In genomic region chr9:65577511-65578196, GRCm38 (mm10) we compare ENCODE assay signal across 9 mouse cellular contexts. TPM values are rescaled to one million over a fixed set of nuclear protein-coding genes. Genes with fewer than 3 reads are reported as not detected.
A peak's percentile ranks its signal among the peaks of the same experiment; 100 is the strongest.
DNase-seq lines count a peak whose midpoint lies in the region; ATAC-seq and TF ChIP-seq lines count a peak whose summit lies in the region.
"Had no signal": no experiment of that assay in that cellular context is flagged by ENCODE, and none has a peak within 500 bp of the region (broad histone marks: within the 10 kb centered on the region; RNA-seq: fewer than 3 reads in every experiment).

No protein-coding gene starts in this region.

- H3K79me2 ChIP-seq in C2C12 (ENCODE audit: control insufficient read depth, insufficient read depth): peaks cover 52% of the 10 kb centered on the region

- H3K9ac ChIP-seq in kidney, embryonic 14.5 days (ENCODE audit: low read depth, low read length): no peak overlapping the region
- H3K9ac ChIP-seq in limb, embryonic 15.5 days: no peak overlapping the region
- H3K9ac ChIP-seq: embryonic facial prominence, embryonic 12.5 days had no signal

- no peak for ATAC-seq in kidney, embryonic 14.5 days (ENCODE audit: low FRiP score, low TSS enrichment)
- ATAC-seq in limb, embryonic 15.5 days (ENCODE audit: insufficient number of reproducible peaks, low FRiP score, low TSS enrichment, low read depth): no peak

- TF ChIP-seq CTCF in C2C12 (IDR thresholded peaks at IDR 0.05; ENCODE audit: control insufficient read depth, insufficient read depth, insufficient read length): no peak

- peaks cover 47% of the 10 kb centered on the region for H3K4me1 ChIP-seq in kidney, embryonic 14.5 days (ENCODE audit: control insufficient read depth, insufficient read depth, low read length)
- peaks cover 53% of the 10 kb centered on the region for H3K4me1 ChIP-seq in limb, embryonic 15.5 days

- 87% methylated on average over 4 of the region's 4 CpGs for WGBS in kidney, embryonic 14.5 days
- 89% methylated on average over 4 of the region's 4 CpGs for WGBS in limb, embryonic 15.5 days

- no peaks in the 10 kb centered on the region for H3K27me3 ChIP-seq in kidney, embryonic 14.5 days (ENCODE audit: control insufficient read depth, insufficient read depth, low read length)
- no peaks in the 10 kb centered on the region for H3K27me3 ChIP-seq in C2C12 (ENCODE audit: control insufficient read depth, insufficient read depth, insufficient read length)
- H3K27me3 ChIP-seq in limb, embryonic 15.5 days: no peaks in the 10 kb centered on the region
- H3K27me3 ChIP-seq: embryonic facial prominence, embryonic 12.5 days had no signal

- peaks cover 1% of the 10 kb centered on the region; the same call in 1 of the 2 replicates for H3K36me3 ChIP-seq in kidney, embryonic 14.5 days (ENCODE audit: control insufficient read depth, insufficient read depth, low read length)
- H3K36me3 ChIP-seq in C2C12 (ENCODE audit: control insufficient read depth, insufficient read depth): peaks cover 14% of the 10 kb centered on the region
- peaks cover 3% of the 10 kb centered on the region; the same call in 1 of the 2 replicates for H3K36me3 ChIP-seq in limb, embryonic 15.5 days

- no peak overlapping the region; the same call in 1 of the 2 replicates for H3K4me2 ChIP-seq in kidney, embryonic 14.5 days (replicated peaks; ENCODE audit: low read depth, low read length)
- 0 out of 2 replicates have a peak overlapping the region, but pooled peaks have one; percentile 60 for H3K4me2 ChIP-seq in limb, embryonic 15.5 days

- peaks cover 20% of the 10 kb centered on the region for H3K79me3 ChIP-seq in C2C12 (ENCODE audit: low read depth)

- H3K9me3 ChIP-seq in kidney, embryonic 14.5 days (ENCODE audit: control insufficient read depth, low read length): no peaks in the 10 kb centered on the region
- H3K9me3 ChIP-seq in limb, embryonic 15.5 days: no peaks in the 10 kb centered on the region
- H3K9me3 ChIP-seq: embryonic facial prominence, embryonic 12.5 days had no signal

- H3K27ac ChIP-seq in kidney, embryonic 14.5 days (ENCODE audit: low read depth, low read length): peak overlapping the region; percentile 3; the same call in 1 of the 2 replicates
- H3K27ac ChIP-seq in limb, embryonic 15.5 days: peak overlapping the region; percentile 64
- H3K27ac ChIP-seq: embryonic facial prominence, embryonic 12.5 days had no signal

- no peak for DNase-seq in kidney, adult 11 months
- DNase-seq in ES-CJ7 (ENCODE audit: low read depth, low spot score) (peak; percentile 30), adipocyte (ENCODE audit: low spot score) (no peak)
- DNase-seq in frontal cortex, adult 2 months (ENCODE audit: extremely low spot score in 1 of 2, low spot score in 1 of 2): no peak
- DNase-seq: lung, adult 2 months had no signal

- H3K4me3 ChIP-seq in kidney, embryonic 14.5 days (ENCODE audit: low read length): no peak overlapping the region; the same call in 1 of the 2 replicates
- H3K4me3 ChIP-seq in C2C12 (ENCODE audit: insufficient read depth, poor library complexity, severe bottlenecking): peak overlapping the region; percentile 61
- 0 out of 2 replicates have a peak overlapping the region, but pooled peaks have one; percentile 65 for H3K4me3 ChIP-seq in limb, embryonic 15.5 days

- H3ac ChIP-seq in C2C12 (ENCODE audit: control insufficient read depth, insufficient read length, low read depth): no peak overlapping the region

TF ChIP-seq in C2C12, 6 proteins besides CTCF, POLR2A, EP300 and RAD21:
- no peak for TF ChIP-seq MYOD1 (IDR thresholded peaks at IDR 0.05; ENCODE audit: control insufficient read depth, insufficient read length, low read depth)
- no peak for TF ChIP-seq FOSL1 (IDR thresholded peaks at IDR 0.05; ENCODE audit: insufficient read depth, low read length, poor library complexity, severe bottlenecking)
- no peak for TF ChIP-seq USF1 (IDR thresholded peaks at IDR 0.05; ENCODE audit: low read depth)
- TF ChIP-seq MYOG (IDR thresholded peaks at IDR 0.05; ENCODE audit: control insufficient read depth, extremely low read depth, insufficient read length): no peak
- TF ChIP-seq MAX (IDR thresholded peaks at IDR 0.05): no peak
- no peak for TF ChIP-seq CEBPB (IDR thresholded peaks at IDR 0.05; ENCODE audit: low read depth)
TF ChIP-seq in C2C12: peak in this region for 0.

RNA-seq across cellular contexts. Expression of gene Plekho2, which starts 2.2 kb away (rescaled TPM):
- polyA plus RNA-seq in kidney, embryonic 14.5 days (2014; fragmentation: Nextera tagmentation; extraction: Ambion mirVana): 10.8 and 14.1 TPM in 2 replicates
- polyA plus RNA-seq in C2C12 (2012; fragmentation: generic; extraction: Trizol): 23.3 TPM
- polyA plus RNA-seq in limb, embryonic 15.5 days (2015; fragmentation: Nextera tagmentation; extraction: Ambion mirVana): 18.6 and 19.7 TPM in 2 replicates
- 17.0 and 17.9 TPM in 2 replicates for polyA plus RNA-seq in frontal cortex, adult 2 months (2012; rRNA removed)

RNA-seq across cellular contexts. Expression of gene Pif1, which starts 9.3 kb away (rescaled TPM):
- polyA plus RNA-seq in kidney, embryonic 14.5 days (2014; fragmentation: Nextera tagmentation; extraction: Ambion mirVana): 9.7 and 12.5 TPM in 2 replicates
- 10.8 TPM for polyA plus RNA-seq in C2C12 (2012; fragmentation: generic; extraction: Trizol)
- polyA plus RNA-seq in limb, embryonic 15.5 days (2015; fragmentation: Nextera tagmentation; extraction: Ambion mirVana): 8.9 and 9.6 TPM in 2 replicates
- 0.24 and 0.36 TPM in 2 replicates for polyA plus RNA-seq in frontal cortex, adult 2 months (2012; rRNA removed)

RNA-seq across cellular contexts. Expression of gene Rbpms2, which starts 51.8 kb away (rescaled TPM):
- 22.4 and 29.1 TPM in 2 replicates for polyA plus RNA-seq in kidney, embryonic 14.5 days (2014; fragmentation: Nextera tagmentation; extraction: Ambion mirVana)
- 41.3 TPM for polyA plus RNA-seq in C2C12 (2012; fragmentation: generic; extraction: Trizol)
- 7.9 and 9.5 TPM in 2 replicates for polyA plus RNA-seq in limb, embryonic 15.5 days (2015; fragmentation: Nextera tagmentation; extraction: Ambion mirVana)
- polyA plus RNA-seq in frontal cortex, adult 2 months (2012; rRNA removed): 7.5 and 8.3 TPM in 2 replicates

RNA-seq across cellular contexts. Expression of gene Ankdd1a, which starts 57.7 kb away (rescaled TPM):
- polyA plus RNA-seq in kidney, embryonic 14.5 days (2014; fragmentation: Nextera tagmentation; extraction: Ambion mirVana): not detected in 2 replicates
- polyA plus RNA-seq in C2C12 (2012; fragmentation: generic; extraction: Trizol): not detected
- polyA plus RNA-seq in limb, embryonic 15.5 days (2015; fragmentation: Nextera tagmentation; extraction: Ambion mirVana): 0.35 and 0.76 TPM in 2 replicates
- polyA plus RNA-seq in frontal cortex, adult 2 months (2012; rRNA removed): 2.3 and 2.4 TPM in 2 replicates
- polyA plus RNA-seq: embryonic facial prominence, embryonic 12.5 days had no signal
